Mouse (Mus musculus) embryonic facial prominence, embryonic 12.5 days (tissue): ENCODE data around the gene Icam2. TPM values are rescaled to one million over a fixed set of nuclear protein-coding genes. Genes with fewer than 3 reads are reported as not detected.
"Not testable (repeated sequence)": the region's sequence is repeated elsewhere in the genome, so short reads cannot be mapped to it uniquely, and the experiment has no call there.

Experiments used
- ATAC-seq: fragments of 200-750 bp; cut with Nextera tagmentation; 2 replicates; pipeline ENCODE4 v1.8.0; 2017; ENCODE audit not compliant: insufficient number of reproducible peaks, insufficient read depth, low FRiP score, low TSS enrichment
- H3K27ac ChIP-seq: fragments of 300-500 bp; sonication (generic); 2 replicates; pipeline ENCODE4 v1.5.1; 2016; ENCODE audit warnings: mild to moderate bottlenecking
- H3K27me3 ChIP-seq: fragments of 300-500 bp; sonication (generic); 2 replicates; pipeline ENCODE4 v1.6.1; 2016; ENCODE audit warnings: mild to moderate bottlenecking, moderate library complexity
- H3K36me3 ChIP-seq: fragments of 300-500 bp; sonication (generic); 2 replicates; pipeline ENCODE4 v1.6.1; 2016; ENCODE audit warnings: mild to moderate bottlenecking
- H3K4me1 ChIP-seq: fragments of 300-500 bp; sonication (generic); 2 replicates; pipeline ENCODE4 v1.6.1; 2016
- H3K4me2 ChIP-seq: fragments of 300-500 bp; sonication (generic); replicated peaks from 2 replicates; pipeline ENCODE4 v1.6.1; 2016; ENCODE audit warnings: mild to moderate bottlenecking, moderate library complexity
- H3K4me3 ChIP-seq: fragments of 300-500 bp; sonication (generic); 2 replicates; pipeline ENCODE4 v1.5.1; 2016; ENCODE audit warnings: mild to moderate bottlenecking
- H3K9ac ChIP-seq: fragments of 300-500 bp; sonication (generic); 2 replicates; pipeline ENCODE4 v1.6.1; 2016; ENCODE audit warnings: mild to moderate bottlenecking, moderate library complexity
- H3K9me3 ChIP-seq: fragments of 300-500 bp; sonication (generic); 2 replicates; pipeline ENCODE4 v1.6.1; 2016; ENCODE audit warnings: mild to moderate bottlenecking, moderate library complexity
- WGBS: fragments of 180-500 bp; shearing (Covaris S2); methylation state at CpG from one replicate; pipeline ENCODE4 v1.1.7; 2016; 5-methylcytosine and 5-hydroxymethylcytosine counted together
- polyA plus RNA-seq: library from polyadenylated mRNA; unstranded; fragments of >200 nt; fragmentation: Nextera tagmentation; extraction: Ambion mirVana; gene quantifications from 2 replicates; pipeline ENCODE4 v1.2.1, GENCODE M21; 2016

Icam2 gene
- polyA plus RNA-seq, 1 experiment from 2014 or later: 23.9 TPM

DNA sequence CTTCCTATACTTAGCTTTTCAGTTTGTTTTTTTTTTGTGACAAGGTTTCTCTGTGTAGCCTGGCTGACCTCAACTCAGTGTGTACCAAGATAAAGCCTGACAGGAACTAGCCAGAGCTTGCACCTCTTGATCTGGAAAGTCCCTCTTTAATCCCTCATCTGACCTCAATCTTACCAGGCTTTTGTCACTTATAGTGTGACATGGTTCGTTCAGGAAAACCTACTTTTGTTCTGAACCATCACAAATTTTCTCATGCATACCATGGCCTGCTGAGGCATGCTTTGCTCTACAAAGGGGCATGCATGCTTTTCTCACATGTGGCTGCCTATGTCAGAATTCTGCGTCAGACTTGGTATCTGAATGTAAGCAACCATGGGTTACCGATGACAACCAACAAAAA is 28.5 kb upstream of the Icam2 start:
- Histone ChIP-seq H3K27me3 (no peaks in the 10 kb centered on the region), H3K9ac (no peak overlapping the region), H3K4me3 (no peak overlapping the region), H3K4me2 (no peak overlapping the region), H3K36me3 (peaks cover 6% of the 10 kb centered on the region; the same call in 1 of the 2 replicates), H3K9me3 (no peaks in the 10 kb centered on the region), H3K4me1 (no peaks in the 10 kb centered on the region), H3K27ac (no peak overlapping the region)
- no peak for ATAC-seq
- 73% methylated on average over 3 of the region's 3 CpGs for WGBS

DNA sequence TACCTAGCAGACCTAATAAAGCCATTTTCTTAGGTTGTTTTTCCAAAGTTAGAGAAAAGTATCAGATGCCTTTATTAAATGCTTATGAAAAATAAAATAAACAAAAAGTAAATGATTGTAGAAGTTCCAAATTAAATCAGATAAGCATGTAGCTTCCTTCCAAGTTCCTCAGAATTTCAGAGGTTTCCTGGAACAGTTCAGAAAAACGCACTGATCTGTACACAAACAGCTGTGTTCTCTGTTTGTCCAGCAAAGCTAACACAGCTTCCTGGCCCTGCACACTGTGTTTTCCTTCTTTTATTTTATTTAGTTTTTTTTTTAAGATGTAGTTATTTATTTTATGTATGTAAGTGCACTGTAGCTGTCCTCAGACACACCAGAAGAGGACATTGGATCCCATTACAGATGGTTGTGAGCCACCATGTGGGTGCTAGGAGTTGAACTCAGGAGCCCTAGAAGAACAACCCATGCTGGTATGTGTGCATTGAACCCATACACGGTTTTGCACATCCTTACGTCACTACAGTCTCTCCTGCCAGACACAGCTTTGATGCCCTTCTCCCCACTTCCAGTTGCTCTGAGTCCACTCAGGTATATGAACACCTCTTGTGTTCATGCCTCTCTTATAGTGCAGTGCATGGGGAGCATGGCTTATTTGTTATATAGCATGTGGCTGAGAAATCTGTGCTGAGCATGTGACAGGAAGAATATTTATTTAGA is 24.9 kb upstream of the Icam2 start:
- no peaks in the 10 kb centered on the region for H3K4me1 ChIP-seq
- H3K9ac ChIP-seq: no peak overlapping the region
- 85% methylated on average over 3 of the region's 3 CpGs for WGBS
- H3K4me3 ChIP-seq: no peak overlapping the region
- peaks cover 10% of the 10 kb centered on the region; the same call in 1 of the 2 replicates for H3K36me3 ChIP-seq
- H3K4me2 ChIP-seq: no peak overlapping the region
- H3K27me3 ChIP-seq: no peaks in the 10 kb centered on the region
- H3K27ac ChIP-seq: no peak overlapping the region
- ATAC-seq: no peak
- no peaks in the 10 kb centered on the region for H3K9me3 ChIP-seq

DNA sequence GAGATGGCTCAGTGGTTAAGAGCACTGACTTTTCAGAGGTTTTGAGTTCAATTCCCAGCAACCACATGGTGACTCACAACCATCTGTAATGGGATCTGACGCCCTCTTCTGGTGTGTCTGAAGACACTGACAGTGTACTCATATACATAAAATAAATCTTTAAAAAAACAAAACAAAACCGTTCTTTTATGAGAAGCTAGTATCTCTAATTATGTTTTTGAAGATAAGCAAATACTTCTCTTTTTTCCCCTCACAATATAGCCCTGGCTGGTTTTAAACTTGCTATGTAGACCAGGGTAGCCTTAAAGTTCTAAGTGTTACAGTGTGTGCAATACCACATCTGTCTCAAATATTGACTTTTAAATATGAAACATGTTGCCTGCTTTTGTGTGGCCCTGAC is 23.3 kb upstream of the Icam2 start:
- no peaks in the 10 kb centered on the region for H3K9me3 ChIP-seq
- ATAC-seq: no peak

DNA sequence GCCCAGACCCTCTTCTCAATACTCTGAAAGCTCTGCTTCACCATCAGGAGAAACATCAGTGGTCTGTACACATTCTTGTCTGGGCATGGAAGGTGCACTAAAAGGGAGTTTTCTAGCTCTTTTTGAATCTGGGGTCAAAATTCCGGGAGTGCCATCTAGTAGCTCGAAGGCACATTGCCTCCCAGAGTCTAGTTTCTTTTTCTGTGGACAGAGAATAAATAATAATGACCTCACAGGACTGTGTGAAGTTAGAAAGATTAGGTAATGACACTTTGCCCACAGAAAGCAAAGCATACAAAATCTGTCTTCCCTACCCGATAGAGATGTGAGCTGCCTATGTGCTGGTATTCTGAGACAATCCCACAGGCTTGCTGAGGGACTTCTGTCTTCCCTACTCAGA is 22.6 kb upstream of the Icam2 start:
- H3K4me3 ChIP-seq: no peak overlapping the region
- no peaks in the 10 kb centered on the region for H3K9me3 ChIP-seq
- H3K4me2 ChIP-seq: no peak overlapping the region
- 80% methylated on average over 3 of the region's 3 CpGs for WGBS
- H3K27me3 ChIP-seq: no peaks in the 10 kb centered on the region
- H3K36me3 ChIP-seq: peaks cover 29% of the 10 kb centered on the region
- H3K9ac ChIP-seq: no peak overlapping the region
- no peaks in the 10 kb centered on the region for H3K4me1 ChIP-seq
- H3K27ac ChIP-seq: no peak overlapping the region
- no peak for ATAC-seq

More for the DNA sequence above, 23.3 kb upstream of the Icam2 start:
- H3K4me2 ChIP-seq: no peak overlapping the region
- WGBS: 83% methylated on average over 2 of the region's 2 CpGs
- H3K27ac ChIP-seq: no peak overlapping the region
- H3K4me3 ChIP-seq: no peak overlapping the region
- no peaks in the 10 kb centered on the region for H3K4me1 ChIP-seq
- no peaks in the 10 kb centered on the region for H3K27me3 ChIP-seq
- peaks cover 23% of the 10 kb centered on the region for H3K36me3 ChIP-seq
- H3K9ac ChIP-seq: no peak overlapping the region

DNA sequence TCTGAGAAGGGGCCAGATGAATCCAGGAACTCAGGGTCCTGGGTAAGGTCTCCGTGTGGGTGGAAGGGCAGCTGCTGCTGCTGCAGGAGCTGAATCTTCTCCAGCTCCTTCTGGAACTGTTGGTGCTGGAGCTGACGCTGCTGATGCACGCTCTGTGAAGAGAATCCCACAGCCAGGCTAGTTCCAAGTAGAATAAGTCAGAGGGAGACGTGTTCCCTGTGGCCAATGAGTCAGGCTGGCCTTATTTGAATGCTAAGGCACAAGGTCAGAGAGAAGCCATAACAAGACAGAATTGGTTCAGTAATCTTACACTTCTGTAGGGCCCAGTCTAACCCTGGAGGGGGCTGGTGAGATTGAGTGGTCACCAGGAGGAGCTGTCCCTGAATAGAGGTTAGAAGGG is 22.1 kb upstream of the Icam2 start:
- WGBS: 63% methylated on average over 4 of the region's 4 CpGs
- H3K27ac ChIP-seq: no peak overlapping the region
- H3K9me3 ChIP-seq: no peaks in the 10 kb centered on the region
- no peaks in the 10 kb centered on the region for H3K27me3 ChIP-seq
- no peak overlapping the region for H3K9ac ChIP-seq
- H3K4me3 ChIP-seq: no peak overlapping the region
- H3K4me1 ChIP-seq: no peaks in the 10 kb centered on the region
- H3K36me3 ChIP-seq: peaks cover 32% of the 10 kb centered on the region
- no peak overlapping the region for H3K4me2 ChIP-seq
- no peak for ATAC-seq

DNA sequence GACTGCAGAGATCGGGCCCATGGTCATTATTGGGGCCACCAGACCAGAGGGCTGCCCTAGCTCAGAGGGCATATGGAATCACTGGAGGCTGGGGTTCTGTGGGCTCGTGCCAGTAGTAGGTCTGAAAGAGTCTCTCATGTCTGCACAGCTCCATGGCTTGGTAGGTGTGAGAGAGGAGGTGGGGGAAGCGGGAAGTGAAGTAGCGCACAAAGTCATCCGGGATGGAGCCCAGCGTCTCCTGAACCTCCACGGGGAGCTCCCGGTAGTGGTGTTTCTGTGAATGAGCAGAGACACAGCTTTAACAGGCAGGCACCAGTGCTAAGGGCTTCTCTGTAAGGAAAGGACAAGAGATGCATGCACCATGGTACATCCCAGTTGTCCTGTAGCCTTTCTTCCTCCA is 10.6 kb upstream of the Icam2 start:
- H3K27me3 ChIP-seq: no peaks in the 10 kb centered on the region
- H3K36me3 ChIP-seq: peaks cover 19% of the 10 kb centered on the region
- no peak overlapping the region for H3K4me3 ChIP-seq
- no peaks in the 10 kb centered on the region for H3K9me3 ChIP-seq
- no peak overlapping the region for H3K4me2 ChIP-seq
- H3K4me1 ChIP-seq: no peaks in the 10 kb centered on the region
- WGBS: 87% methylated on average over 8 of the region's 8 CpGs
- H3K9ac ChIP-seq: no peak overlapping the region
- ATAC-seq: no peak
- no peak overlapping the region for H3K27ac ChIP-seq

DNA sequence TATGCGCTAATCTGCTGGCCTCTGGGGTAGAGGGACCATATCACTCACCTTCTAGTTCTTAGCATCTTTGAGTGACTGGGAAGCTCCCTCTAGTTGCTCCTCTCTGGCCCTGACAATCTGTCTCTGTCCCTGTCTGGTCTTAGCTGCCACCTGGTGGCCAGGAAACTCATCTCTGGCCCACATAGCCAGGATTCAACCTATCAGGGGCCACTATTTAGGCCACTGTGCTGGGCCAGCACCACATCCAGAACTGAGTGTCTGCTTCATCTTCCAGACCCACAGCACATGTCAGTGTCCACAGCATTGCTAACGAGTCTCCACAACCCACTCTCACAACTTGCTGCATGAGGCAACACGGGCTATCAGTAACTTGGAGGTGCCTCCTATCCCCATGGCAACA is 9.8 kb upstream of the Icam2 start:
- H3K36me3 ChIP-seq: peaks cover 12% of the 10 kb centered on the region
- no peak overlapping the region for H3K4me3 ChIP-seq
- no peak overlapping the region for H3K27ac ChIP-seq
- 80% methylated on average over 3 of the region's 3 CpGs for whole genome bisulfite sequencing
- H3K27me3 ChIP-seq: no peaks in the 10 kb centered on the region
- no peak overlapping the region for H3K9ac ChIP-seq
- ATAC-seq: no peak
- H3K4me2 ChIP-seq: no peak overlapping the region
- no peaks in the 10 kb centered on the region for H3K9me3 ChIP-seq
- no peaks in the 10 kb centered on the region for H3K4me1 ChIP-seq

DNA sequence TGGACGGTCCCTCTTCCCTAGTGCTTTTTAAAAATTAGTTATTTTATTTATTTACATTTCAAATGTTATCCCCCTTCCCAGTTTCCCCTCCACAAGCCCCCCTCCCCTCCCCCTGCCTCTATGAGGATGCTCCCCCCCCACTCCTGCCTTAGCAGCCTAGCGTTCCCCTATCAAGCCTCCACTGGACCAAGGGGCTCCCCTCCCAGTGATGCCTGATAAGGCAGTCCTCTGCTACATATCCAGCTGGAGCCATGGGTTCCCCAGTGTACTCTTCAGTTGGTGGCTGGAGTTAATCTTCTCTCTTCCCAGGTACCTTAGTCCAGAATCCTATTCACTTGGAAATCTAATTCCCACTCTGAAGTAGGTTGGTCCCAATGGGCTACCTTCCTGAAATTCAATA is 6.2 kb upstream of the Icam2 start:
- not testable (repeated sequence) for ATAC-seq, H3K27me3 ChIP-seq, H3K9me3 ChIP-seq, H3K27ac ChIP-seq, H3K36me3 ChIP-seq, H3K9ac ChIP-seq, H3K4me3 ChIP-seq, H3K4me1 ChIP-seq, H3K4me2 ChIP-seq
- WGBS: 74% methylated on average over 2 of the region's 2 CpGs

DNA sequence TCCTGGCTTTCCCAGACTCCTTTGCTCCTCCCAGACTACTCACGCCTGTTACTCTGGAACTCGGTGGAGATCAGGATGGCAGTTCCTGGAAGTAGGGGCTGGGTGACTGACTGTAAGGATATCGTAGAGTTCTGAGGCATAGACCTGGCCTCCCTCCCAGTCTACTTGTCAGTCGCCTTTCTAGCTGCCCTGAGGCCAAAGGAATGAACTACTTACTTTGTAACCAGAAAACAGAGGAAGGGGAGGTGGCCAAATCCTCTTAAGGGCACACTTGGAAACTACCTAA is 5.4 kb upstream of the Icam2 start:
- ATAC-seq: no peak
- H3K27me3 ChIP-seq: no peaks in the 10 kb centered on the region
- 49% methylated on average over 4 of the region's 4 CpGs for WGBS
- H3K9ac ChIP-seq: no peak overlapping the region
- H3K9me3 ChIP-seq: no peaks in the 10 kb centered on the region
- no peak overlapping the region for H3K4me2 ChIP-seq
- H3K4me1 ChIP-seq: peaks cover 7% of the 10 kb centered on the region; the same call in 1 of the 2 replicates
- 0 out of 2 replicates have a peak, but pooled peaks cover 2% of the 10 kb centered on the region for H3K36me3 ChIP-seq
- no peak overlapping the region for H3K4me3 ChIP-seq
- no peak overlapping the region for H3K27ac ChIP-seq

DNA sequence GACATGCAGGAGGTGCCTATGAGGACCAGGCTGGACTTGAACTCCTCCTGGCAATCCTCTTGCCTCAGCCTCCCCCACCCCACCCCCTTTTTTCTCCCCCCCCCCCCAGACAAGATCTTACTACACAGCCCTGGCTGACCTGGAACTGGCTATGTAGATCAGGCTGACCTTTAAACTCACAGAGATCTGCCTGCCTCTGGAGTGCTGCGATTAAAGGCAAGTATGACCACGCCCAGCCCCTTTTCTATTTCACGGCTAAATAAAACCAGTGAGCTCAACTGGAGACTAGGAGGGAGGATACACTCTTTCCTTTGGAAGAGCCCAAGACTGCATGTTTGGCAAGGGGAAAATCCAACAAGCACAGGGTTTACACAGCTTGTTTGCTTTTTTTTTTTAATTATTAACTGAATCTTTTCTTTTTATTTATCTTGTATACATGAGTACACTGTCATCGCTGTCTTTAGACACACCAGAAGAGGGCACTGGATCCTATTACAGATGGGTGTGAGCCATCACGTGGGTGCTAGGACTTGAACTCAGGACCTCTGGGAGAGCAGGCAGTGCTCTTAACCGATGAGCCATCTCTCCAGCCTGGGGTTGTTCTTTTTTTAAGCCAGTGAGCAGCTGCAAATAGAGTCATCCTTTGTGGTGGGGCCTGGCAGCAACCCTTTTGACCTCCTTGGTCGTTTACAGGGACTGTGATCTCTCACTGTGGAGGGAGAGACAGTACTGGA is 4.9 kb upstream of the Icam2 start:
- no peaks in the 10 kb centered on the region for H3K9me3 ChIP-seq
- no peak overlapping the region for H3K4me2 ChIP-seq
- peaks cover 7% of the 10 kb centered on the region; the same call in 1 of the 2 replicates for H3K4me1 ChIP-seq
- H3K36me3 ChIP-seq: no peaks in the 10 kb centered on the region
- no peak overlapping the region for H3K4me3 ChIP-seq
- no peak for ATAC-seq
- H3K27ac ChIP-seq: no peak overlapping the region
- 60% methylated on average over 7 of the region's 7 CpGs for WGBS
- H3K9ac ChIP-seq: no peak overlapping the region
- no peaks in the 10 kb centered on the region for H3K27me3 ChIP-seq

DNA sequence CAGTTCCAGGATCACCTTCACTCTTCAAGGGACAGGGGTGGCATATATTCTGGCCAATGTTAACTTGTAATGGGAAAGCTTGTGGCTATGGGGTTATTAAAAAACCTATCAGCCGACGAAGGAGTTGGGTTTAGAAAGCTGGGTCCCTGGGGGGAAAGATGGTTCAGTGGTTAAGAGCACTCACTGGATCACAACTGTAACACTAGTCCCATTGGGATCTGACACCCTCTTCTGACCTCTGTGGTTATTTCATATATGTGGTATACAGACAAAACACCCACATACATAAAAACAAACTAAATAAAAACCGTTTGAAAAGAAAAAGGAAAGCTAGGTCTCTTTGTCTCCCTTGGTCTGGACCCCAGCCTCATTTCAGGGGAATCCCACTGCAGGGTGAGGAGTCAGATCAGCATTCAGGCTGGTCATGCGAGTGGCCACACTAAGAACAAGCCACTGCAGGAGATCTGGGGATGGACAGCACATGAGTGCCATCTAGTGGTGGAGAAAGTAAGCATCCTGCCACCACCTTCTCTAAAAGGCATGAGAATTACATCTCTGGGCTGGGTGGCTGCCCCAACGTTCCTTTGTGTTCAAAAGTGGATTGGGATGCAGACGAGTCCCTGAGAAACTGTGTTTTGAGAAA is 3.8 kb upstream of the Icam2 start:
- Histone ChIP-seq H3K27ac (no peak overlapping the region), H3K27me3 (no peaks in the 10 kb centered on the region), H3K4me1 (peaks cover 7% of the 10 kb centered on the region; the same call in 1 of the 2 replicates), H3K9me3 (no peaks in the 10 kb centered on the region), H3K36me3 (no peaks in the 10 kb centered on the region), H3K9ac (no peak overlapping the region), H3K4me3 (no peak overlapping the region), H3K4me2 (no peak overlapping the region)
- no peak for ATAC-seq
- WGBS: 33% methylated on average over 6 of the region's 6 CpGs

DNA sequence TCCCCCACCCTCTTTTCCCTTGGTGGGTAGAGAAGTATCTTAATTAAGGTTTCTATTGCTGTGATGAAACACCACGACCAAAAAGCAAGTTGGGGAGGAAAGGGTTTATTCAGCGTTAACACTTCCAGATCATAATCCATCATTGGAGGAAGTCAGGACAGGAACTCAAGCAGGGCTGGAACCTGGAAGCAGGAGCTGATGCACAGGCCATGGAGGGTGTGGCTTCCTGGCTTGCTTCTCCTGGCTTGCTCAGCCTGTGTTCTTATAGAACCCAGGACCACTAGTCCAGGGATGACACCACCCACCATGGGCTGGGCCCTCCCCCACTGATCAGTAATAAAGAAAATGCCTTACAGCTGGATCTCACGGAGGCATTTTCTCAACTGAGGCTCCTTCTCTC is 2.9 kb upstream of the Icam2 start:
- Histone ChIP-seq H3K9ac (no peak overlapping the region), H3K4me1 (peaks cover 7% of the 10 kb centered on the region; the same call in 1 of the 2 replicates), H3K27ac (no peak overlapping the region), H3K4me2 (no peak overlapping the region), H3K9me3 (no peaks in the 10 kb centered on the region), H3K4me3 (no peak overlapping the region), H3K36me3 (no peaks in the 10 kb centered on the region), H3K27me3 (no peaks in the 10 kb centered on the region)
- 61% methylated on average over 3 of the region's 3 CpGs for WGBS
- no peak for ATAC-seq
